Mouse (Mus musculus): Measurements from ENCODE around the gene Hoxc9. TPM values are rescaled to one million over a fixed set of nuclear protein-coding genes. Genes with fewer than 3 reads are reported as not detected.

Gene Hoxc9
- polyA plus RNA-seq, 1 experiment from 2014 or later = 10.0 TPM

DNA sequence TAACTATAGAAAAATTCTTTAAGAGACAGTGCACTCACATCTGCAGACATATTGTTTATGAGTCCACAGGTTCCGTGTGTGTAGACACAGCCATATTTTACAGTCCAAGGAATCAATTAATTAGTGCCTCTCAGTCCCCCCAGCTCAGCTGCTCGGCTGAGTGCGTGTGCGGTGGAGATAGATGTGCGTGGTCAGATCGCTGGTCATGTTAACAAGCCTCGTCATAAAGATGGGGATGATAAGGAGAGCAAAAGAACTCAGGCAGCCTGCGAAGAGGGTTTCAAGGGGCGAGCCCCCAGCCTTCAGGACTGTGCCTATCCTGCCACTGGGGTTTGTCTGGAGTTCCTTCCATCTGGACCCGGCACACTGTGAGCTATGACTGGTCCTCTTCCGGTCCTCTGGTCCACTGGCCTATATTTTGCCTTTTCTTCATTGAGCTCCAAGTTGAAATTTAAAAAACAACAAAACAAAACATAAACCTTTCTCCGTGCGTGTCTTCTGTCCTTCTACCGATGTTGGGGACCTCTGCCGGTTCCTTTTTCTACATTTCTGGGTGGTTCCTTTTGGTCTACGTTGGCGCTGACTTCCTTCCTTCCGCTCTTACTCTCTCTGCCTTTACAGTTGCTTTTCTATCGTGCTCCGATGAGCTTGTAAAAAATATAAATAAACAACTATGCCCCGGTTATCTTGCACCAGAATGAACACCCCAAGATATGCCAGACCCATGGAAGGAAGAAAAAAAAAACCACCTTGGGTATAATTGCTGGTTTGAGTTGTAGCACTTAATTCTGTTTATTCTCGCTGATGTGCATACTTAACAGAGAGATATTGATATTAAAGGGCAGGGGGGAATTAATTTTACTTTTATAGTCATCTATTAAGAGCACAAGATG, 30.8 kb upstream of the Hoxc9 start:
- Histone ChIP-seq H3K4me2 (no peak overlapping the region), H3K36me3 (no peaks in the 10 kb centered on the region), H3K9me3 (replicated peaks) (no peaks in the 10 kb centered on the region), H3K27me3 (peaks cover 99% of the 10 kb centered on the region), H3K4me3 (replicated peaks) (no peak overlapping the region), H3K9ac (no peak overlapping the region), H3K4me1 (peaks cover 16% of the 10 kb centered on the region), H3K27ac (no peak overlapping the region)
- no peak for ATAC-seq (replicated peaks; ENCODE audit: low FRiP score)
- WGBS = 13% methylated on average over 22 of the region's 22 CpGs

GRCm38 (mm10) chr15:102947276-102947675, 29.0 kb upstream of the Hoxc9 start:
- H3K4me1 ChIP-seq = peaks cover 19% of the 10 kb centered on the region
- WGBS = 5% methylated on average over 9 of the region's 9 CpGs
- H3K4me2 ChIP-seq = no peak overlapping the region
- no peaks in the 10 kb centered on the region for H3K36me3 ChIP-seq
- H3K9ac ChIP-seq = no peak overlapping the region
- H3K4me3 ChIP-seq (replicated peaks) = no peak overlapping the region
- peaks cover 99% of the 10 kb centered on the region for H3K27me3 ChIP-seq
- no peak for ATAC-seq (replicated peaks; ENCODE audit: low FRiP score)
- no peak overlapping the region for H3K27ac ChIP-seq
- H3K9me3 ChIP-seq (replicated peaks) = no peaks in the 10 kb centered on the region

DNA sequence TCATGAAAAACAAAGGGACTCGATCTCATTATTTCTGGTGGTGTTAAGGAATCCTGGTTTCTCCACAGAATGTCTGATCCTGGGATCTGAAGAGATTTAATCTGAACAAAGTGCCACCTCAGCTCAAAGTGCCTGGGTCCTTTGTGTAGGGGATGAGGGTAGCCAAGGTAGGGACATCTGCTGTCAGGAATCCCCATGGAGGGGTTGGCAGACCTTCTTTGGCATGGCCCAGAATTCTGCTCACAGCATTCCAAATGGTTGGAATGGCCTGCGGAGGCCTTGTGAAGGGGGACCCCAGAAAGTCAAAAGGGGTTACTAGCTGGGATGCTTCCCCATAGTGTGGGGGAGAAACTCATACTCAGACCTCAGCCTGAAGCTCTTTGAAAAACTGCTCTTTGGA, 27.4 kb upstream of the Hoxc9 start:
- Histone ChIP-seq H3K36me3 (no peaks in the 10 kb centered on the region), H3K4me3 (replicated peaks) (no peak overlapping the region), H3K27me3 (peaks cover 99% of the 10 kb centered on the region), H3K4me2 (no peak overlapping the region), H3K4me1 (peaks cover 15% of the 10 kb centered on the region), H3K9me3 (replicated peaks) (no peaks in the 10 kb centered on the region), H3K9ac (no peak overlapping the region), H3K27ac (no peak overlapping the region)
- ATAC-seq (replicated peaks; ENCODE audit: low FRiP score) = no peak
- 32% methylated on average over 2 of the region's 2 CpGs for WGBS

DNA sequence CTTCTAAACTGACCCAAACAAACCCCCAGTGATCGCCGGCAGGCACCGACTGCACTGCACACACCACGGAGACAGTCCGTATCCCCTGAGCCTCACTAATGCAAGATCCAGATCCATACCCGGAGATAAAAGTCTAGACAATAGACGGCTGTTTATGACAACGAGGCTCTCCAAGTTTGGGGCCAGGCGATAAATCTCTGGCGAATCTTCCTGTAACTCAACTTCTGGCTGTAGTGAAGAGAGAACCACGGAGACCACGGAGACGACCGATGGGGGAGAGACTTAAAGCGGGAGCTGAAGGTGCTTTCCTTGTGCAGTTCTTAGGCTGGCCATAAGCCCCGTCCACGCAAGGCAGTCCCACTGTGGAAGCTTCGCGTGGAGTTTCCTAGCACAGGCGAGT, 26.5 kb upstream of the Hoxc9 start:
- no peaks in the 10 kb centered on the region for H3K36me3 ChIP-seq
- peaks cover 23% of the 10 kb centered on the region for H3K4me1 ChIP-seq
- 0 out of 2 replicates have a peak overlapping the region, but pooled peaks have one; percentile 16 for H3K4me2 ChIP-seq
- ATAC-seq (replicated peaks; ENCODE audit: low FRiP score) = no peak
- no peak overlapping the region for H3K4me3 ChIP-seq (replicated peaks)
- peaks cover 98% of the 10 kb centered on the region for H3K27me3 ChIP-seq
- no peak overlapping the region for H3K9ac ChIP-seq
- H3K9me3 ChIP-seq (replicated peaks) = no peaks in the 10 kb centered on the region
- no peak overlapping the region for H3K27ac ChIP-seq
- WGBS = 4% methylated on average over 20 of the region's 20 CpGs

DNA sequence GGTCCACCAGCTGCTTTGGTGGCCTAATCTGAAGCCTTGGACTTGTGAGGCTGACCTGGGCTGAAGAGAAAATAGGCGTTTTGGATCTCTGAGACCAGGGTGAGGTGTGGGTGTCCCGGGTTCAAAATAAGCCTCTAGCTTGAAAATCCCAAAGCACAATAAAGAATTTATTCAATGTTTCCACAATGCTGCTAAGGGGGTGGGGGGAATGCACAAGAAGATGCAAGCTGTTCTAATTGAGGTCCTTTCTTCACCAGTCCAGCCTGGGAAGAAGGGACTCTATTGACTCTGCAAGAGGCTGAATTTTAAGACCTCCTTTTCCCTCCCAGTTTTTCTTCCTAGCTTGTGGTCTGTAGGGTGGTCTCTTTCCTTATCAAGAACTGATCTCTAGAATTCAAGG, 25.4 kb upstream of the Hoxc9 start:
- Histone ChIP-seq H3K9ac (no peak overlapping the region), H3K36me3 (no peaks in the 10 kb centered on the region), H3K9me3 (replicated peaks) (no peaks in the 10 kb centered on the region), H3K4me2 (peak overlapping the region; percentile 36; the same call in 1 of the 2 replicates), H3K4me1 (peaks cover 32% of the 10 kb centered on the region), H3K27me3 (peaks cover 88% of the 10 kb centered on the region), H3K4me3 (replicated peaks) (no peak overlapping the region), H3K27ac (no peak overlapping the region)
- WGBS = 32% methylated on average over 2 of the region's 2 CpGs
- ATAC-seq (replicated peaks; ENCODE audit: low FRiP score) = no peak

DNA sequence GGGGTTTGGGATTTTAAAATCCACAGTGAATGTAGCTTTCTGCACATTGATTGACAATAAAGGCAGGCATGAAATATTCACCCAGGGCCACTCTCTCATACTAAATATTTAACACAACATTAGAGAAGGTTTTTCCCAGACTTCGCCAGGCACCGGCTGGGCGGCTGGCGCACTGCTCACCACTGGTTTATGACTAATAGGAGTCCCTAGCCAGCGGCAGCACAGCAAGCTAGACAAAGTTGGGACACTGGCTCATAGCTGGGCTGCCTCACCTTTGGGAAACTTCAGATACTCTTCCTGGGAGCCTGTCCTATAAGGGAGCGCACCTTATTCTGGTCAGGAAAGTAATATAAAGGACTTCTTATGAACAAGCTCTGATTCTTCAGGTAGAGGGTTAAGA, 22.7 kb upstream of the Hoxc9 start:
- no peaks in the 10 kb centered on the region for H3K36me3 ChIP-seq
- H3K4me2 ChIP-seq = peak overlapping the region; percentile 78
- no peaks in the 10 kb centered on the region for H3K9me3 ChIP-seq (replicated peaks)
- 0 out of 2 replicates have a peak overlapping the region, but pooled peaks have one; percentile 21 for H3K9ac ChIP-seq
- H3K27ac ChIP-seq = no peak overlapping the region
- peaks cover 84% of the 10 kb centered on the region for H3K27me3 ChIP-seq
- no peak for ATAC-seq (replicated peaks; ENCODE audit: low FRiP score)
- peaks cover 56% of the 10 kb centered on the region for H3K4me1 ChIP-seq
- WGBS = 30% methylated on average over 6 of the region's 6 CpGs
- H3K4me3 ChIP-seq (replicated peaks) = peak overlapping the region; percentile 59

- no peaks in the 10 kb centered on the region for H3K9me3 ChIP-seq (replicated peaks)
- H3K27me3 ChIP-seq = peaks cover 79% of the 10 kb centered on the region
- no peaks in the 10 kb centered on the region for H3K36me3 ChIP-seq
- peak; percentile 19 for ATAC-seq (replicated peaks; ENCODE audit: low FRiP score)
- peak within 1 kb of the TSS; percentile 59 for H3K4me3 ChIP-seq (replicated peaks)
- H3K27ac ChIP-seq = peak within 1 kb of the TSS; percentile 93
- H3K4me2 ChIP-seq = peak within 1 kb of the TSS; percentile 78
- H3K4me1 ChIP-seq = peaks cover 60% of the 10 kb centered on the region
- peak within 1 kb of the TSS; percentile 70 for H3K9ac ChIP-seq
- under 1% methylated on average over 56 of the region's 57 CpGs for WGBS
Observed at GRCm38 (mm10) chr15:102954192-102955006, 21.8 kb upstream of the Hoxc9 start, which contains the start of gene Hoxc11. Hoxc11 (plus strand) TSS chr15:102954427.

DNA sequence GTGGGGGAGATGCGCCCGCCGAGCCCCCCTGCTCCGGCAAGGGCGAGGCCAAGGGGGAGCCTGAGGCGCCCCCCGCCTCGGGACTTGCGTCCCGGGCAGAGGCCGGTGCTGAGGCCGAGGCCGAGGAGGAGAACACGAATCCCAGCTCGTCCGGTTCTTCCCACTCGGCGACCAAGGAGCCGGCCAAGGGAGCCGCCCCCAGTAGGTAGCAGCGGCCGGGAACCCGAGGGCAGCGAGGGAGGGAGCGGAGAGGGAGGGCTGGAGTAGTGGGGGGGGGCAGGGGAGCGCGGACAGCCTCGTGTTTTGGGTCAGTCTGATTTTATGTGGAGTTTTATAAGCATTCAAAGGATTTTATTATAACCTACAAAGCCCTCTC, 21.2 kb upstream of the Hoxc9 start:
- H3K4me3 ChIP-seq (replicated peaks) = peak overlapping the region; percentile 59
- peak overlapping the region; percentile 70 for H3K9ac ChIP-seq
- 2% methylated on average over 28 of the region's 28 CpGs for WGBS
- H3K4me2 ChIP-seq = peak overlapping the region; percentile 78
- no peaks in the 10 kb centered on the region for H3K9me3 ChIP-seq (replicated peaks)
- peak overlapping the region; percentile 93 for H3K27ac ChIP-seq
- peak; percentile 31 for ATAC-seq (replicated peaks; ENCODE audit: low FRiP score)
- H3K4me1 ChIP-seq = peaks cover 61% of the 10 kb centered on the region
- peaks cover 79% of the 10 kb centered on the region for H3K27me3 ChIP-seq
- H3K36me3 ChIP-seq = no peaks in the 10 kb centered on the region

DNA sequence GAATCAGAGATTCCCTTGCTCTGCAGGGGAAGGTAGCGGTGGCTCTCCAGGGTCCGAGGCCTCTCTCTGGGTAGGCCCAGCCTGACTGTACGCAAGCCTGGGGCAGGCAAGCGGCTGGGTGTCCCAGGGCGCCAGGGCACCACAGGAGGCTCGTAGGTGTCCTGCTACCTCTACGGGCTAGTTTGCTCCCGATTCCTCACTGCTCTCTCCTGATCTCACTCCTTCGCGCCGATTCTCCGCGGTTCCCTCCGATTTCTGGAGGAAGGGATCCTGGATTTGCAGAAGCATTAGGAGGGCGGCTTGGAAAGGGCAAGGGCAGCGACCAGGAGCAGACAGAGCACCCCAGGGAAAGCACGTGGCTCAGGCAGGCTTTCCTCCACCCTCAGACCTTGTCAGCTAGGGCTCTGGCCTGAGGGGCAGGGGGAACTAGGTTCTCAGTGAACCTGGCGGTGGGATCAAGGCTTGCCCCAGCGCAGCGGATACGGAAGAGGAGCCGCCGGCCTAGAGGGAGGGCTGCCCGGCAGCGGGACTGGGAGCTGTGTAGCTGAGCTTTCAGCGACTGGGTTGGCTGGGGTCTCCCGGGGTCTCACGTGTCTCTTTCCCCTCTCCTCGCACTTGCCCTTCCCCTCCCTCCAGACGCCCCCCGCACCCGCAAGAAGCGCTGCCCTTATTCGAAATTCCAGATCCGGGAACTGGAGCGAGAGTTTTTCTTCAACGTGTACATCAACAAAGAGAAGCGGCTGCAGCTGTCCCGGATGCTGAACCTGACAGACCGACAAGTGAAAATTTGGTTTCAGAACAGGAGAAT, 20.2 kb upstream of the Hoxc9 start:
- Histone ChIP-seq H3K9me3 (replicated peaks) (no peaks in the 10 kb centered on the region), H3K36me3 (no peaks in the 10 kb centered on the region), H3K27ac (peak overlapping the region; percentile 93), H3K27me3 (peaks cover 76% of the 10 kb centered on the region), H3K4me2 (peak overlapping the region; percentile 78), H3K9ac (peak overlapping the region; percentile 70), H3K4me3 (replicated peaks) (peak overlapping the region; percentile 59), H3K4me1 (peaks cover 66% of the 10 kb centered on the region)
- 1% methylated on average over 40 of the region's 40 CpGs for WGBS
- 0 out of 2 replicates have a peak, but pooled peaks have one; percentile 17 for ATAC-seq (replicated peaks; ENCODE audit: low FRiP score)

- peak overlapping the region; percentile 93 for H3K27ac ChIP-seq
- H3K4me1 ChIP-seq = peaks cover 73% of the 10 kb centered on the region
- H3K27me3 ChIP-seq = peaks cover 73% of the 10 kb centered on the region
- no peak overlapping the region for H3K9ac ChIP-seq
- H3K4me2 ChIP-seq = peak overlapping the region; percentile 78
- peak overlapping the region; percentile 59 for H3K4me3 ChIP-seq (replicated peaks)
- no peaks in the 10 kb centered on the region for H3K36me3 ChIP-seq
- WGBS = 8% methylated on average over 12 of the region's 12 CpGs
- peak; percentile 15; the same call in 1 of the 2 replicates for ATAC-seq (replicated peaks; ENCODE audit: low FRiP score)
- no peaks in the 10 kb centered on the region for H3K9me3 ChIP-seq (replicated peaks)
Observed at GRCm38 (mm10) chr15:102956906-102957305, 19.3 kb upstream of the Hoxc9 start.

- H3K9me3 ChIP-seq (replicated peaks) = no peaks in the 10 kb centered on the region
- H3K4me2 ChIP-seq = peak overlapping the region; percentile 64
- H3K27me3 ChIP-seq = peaks cover 61% of the 10 kb centered on the region
- ATAC-seq (replicated peaks; ENCODE audit: low FRiP score) = peak; percentile 47
- peak overlapping the region; percentile 49 for H3K9ac ChIP-seq
- WGBS = 1% methylated on average over 13 of the region's 13 CpGs
- peak overlapping the region; percentile 34 for H3K4me3 ChIP-seq (replicated peaks)
- H3K27ac ChIP-seq = peak overlapping the region; percentile 96
- no peaks in the 10 kb centered on the region for H3K36me3 ChIP-seq
- H3K4me1 ChIP-seq = peaks cover 72% of the 10 kb centered on the region
Observed at GRCm38 (mm10) chr15:102959663-102960191, 16.5 kb upstream of the Hoxc9 start.
